Mouse (Mus musculus) adrenal gland, postnatal 10 days (tissue): ENCODE measurements at regions not wholly inside any gene's neighbourhood (a gene's known extent, or its start where the extent isn't known, plus 50 kb on each side); places are given as distances from the start of the nearest gene placed in this dataset.

Source experiments
- DNase-seq: peaks from one replicate; pipeline ENCODE4 v3.0.0; 2021; ENCODE audit warnings: mixed read lengths

DNA sequence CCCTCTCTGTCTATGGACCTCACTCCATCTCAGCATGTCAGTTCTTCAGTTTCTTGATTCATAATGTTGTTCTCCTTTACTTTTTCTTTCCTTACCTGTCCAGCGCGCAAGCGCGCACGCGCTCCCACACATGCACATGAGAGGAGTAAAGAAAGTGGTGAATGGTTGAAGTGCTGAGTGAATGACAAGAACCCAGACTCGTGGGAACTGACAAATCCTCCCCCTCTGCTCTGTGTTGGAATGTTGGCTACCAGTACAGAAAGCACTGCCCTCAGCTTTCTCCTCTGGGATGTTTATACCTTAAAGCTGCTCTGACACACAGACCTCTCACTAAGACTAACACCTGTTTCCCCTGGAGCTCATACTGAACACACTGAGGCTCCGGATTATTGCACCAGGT, 302.2 kb upstream of the Nrp1 start:
- DNase-seq, result no peak

DNA sequence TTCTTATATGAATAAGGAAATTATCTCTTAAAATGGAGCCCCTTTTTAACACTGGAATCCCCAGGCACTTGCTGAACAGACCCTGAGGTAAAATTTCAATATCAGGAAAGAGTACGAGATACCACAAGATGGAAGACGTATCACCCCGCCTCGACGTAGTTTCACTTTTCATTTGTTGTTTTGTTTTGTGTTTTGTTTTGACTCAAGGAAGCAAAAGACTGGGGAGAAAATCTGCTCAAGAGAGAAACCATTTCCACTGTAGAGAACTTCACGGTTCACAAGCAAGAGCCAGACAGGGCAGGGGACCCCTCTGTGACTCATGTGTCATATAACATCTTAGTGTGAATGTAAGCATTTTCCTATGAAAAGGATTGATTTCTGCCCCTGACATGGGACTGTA, 300.6 kb upstream of the Nrp1 start:
- no peak for DNase-seq

DNA sequence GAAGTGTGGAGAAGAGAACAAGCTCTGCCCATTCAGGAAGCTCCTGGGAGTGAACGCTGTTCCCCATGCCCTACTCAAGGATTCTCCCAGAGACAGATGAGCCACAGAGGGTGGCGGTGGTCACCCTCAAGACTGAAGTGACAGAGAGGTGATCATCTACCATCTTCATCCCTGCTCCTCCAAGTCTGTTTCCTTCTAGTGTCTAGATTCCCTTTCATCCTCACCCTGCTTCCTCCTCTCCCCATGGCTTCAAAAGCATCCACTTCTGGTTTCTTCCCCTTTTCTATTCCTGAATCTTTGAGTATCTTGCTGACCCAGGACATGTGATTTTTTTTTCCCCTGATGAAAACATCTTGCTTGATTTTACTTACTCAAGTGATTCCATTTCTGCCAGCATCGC, 298.6 kb upstream of the Nrp1 start:
- DNase-seq, result no peak

DNA sequence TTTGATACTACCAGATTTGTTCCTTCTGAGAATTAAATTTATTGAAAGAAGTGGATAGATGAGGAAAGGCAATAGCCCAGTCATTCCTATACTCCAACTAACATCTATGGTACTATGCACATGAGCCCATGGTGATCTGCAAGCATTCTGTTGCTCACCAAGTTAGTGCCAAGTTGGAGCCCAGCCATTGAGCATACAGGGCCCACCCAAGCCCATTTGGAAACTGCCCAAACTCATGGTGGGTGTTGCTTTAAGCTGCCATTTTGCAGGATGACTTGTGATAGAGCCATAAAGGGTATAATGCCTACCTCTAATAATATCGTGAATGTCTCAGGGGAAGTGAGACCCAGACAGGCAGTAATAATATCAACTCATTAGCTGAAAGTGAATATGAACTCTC, 294.2 kb upstream of the Nrp1 start:
- no peak for DNase-seq

DNA sequence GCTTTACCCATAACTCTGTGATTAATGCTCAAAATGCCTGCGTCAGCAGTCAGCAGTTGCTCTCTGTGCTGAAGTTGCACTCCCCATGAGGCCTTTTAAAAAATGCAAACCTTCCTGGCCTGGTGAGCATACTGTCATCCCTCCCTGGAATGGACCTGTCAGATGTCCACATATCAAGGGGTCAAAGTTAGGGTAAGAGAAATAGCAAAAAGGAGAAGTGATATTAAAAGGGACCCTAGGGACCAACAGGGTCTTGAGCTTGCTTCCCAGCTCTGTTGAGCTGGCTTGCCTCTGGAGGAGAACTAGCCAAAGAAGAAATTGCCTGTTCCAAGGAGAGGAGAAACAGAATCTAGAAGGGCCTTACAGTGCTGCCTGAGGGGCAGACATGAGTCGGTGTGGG, 293.3 kb upstream of the Nrp1 start:
- DNase-seq, result no peak

DNA sequence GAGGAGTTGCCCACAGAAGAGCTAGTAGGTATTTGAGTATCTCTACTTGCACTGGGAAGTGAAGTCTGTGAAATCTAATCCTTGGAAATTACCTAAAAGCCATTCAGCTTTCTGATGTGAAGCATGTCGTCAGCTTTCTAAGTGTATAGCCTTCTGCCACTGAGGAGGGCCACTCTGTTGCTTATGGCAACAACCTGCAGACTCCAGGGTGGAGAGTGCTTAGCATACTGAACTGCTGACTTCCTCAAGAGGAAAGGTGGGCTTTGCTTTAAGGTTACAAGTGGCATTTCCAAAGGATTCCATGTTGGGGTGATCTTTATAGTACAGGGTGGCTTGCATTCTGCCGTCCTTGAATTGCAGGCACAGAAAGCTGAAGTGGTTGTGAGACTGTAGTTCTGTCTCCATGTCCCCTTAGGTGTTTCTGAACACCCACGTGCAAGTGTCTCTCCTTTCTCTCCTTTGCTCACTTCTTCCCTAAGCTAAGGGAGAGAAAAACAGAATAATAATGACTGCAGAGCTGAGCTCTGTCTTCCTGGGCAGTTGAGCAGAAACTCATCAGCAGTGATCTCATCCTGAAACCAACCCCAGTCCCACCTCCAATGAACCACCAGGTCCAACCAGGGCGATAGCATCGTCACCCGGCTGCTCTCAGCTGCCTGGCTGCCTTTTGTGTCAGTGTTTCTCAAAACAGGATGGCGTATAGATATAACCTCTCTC, 292.3 kb upstream of the Nrp1 start:
- DNase-seq, result no peak

DNA sequence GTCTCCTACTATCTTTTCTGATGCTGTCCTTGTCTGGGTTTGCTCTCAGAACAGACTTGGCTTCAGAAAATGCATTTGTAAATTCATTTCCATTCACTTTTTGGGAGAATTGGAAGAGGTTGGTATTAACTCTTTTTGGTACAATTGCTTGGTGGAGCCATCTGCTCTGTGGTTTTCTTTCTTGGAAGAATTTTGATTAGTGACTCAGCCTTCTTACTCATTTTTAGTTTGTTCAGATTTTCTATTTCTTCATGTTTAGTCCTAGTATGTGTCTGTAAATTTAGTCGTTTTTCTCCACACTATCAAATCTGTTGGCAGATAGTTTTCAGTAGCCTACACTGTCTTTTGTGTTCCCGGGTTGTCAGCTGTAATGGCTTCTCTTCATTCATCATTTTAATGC, 288.7 kb upstream of the Nrp1 start:
- DNase-seq, result no peak

DNA sequence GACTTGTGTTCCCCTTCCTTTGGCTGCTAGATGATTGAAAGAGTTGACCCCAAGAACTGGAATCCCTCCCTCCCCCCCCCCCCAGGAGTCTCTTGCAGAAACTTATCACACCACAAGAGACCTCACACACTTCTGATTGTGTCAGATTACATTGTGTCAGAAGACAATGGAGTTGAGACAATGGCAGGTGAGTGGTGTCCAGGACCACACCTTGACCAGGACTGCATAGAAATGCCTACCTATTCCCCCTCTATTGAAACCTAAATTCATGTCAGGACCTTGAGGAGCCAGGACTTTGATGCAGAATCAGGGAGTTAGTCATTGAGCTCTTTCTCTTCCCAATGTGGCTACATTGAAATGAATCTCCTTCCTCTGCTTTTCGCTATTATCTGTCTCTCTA, 282.8 kb upstream of the Nrp1 start:
- DNase-seq, result no peak

DNA sequence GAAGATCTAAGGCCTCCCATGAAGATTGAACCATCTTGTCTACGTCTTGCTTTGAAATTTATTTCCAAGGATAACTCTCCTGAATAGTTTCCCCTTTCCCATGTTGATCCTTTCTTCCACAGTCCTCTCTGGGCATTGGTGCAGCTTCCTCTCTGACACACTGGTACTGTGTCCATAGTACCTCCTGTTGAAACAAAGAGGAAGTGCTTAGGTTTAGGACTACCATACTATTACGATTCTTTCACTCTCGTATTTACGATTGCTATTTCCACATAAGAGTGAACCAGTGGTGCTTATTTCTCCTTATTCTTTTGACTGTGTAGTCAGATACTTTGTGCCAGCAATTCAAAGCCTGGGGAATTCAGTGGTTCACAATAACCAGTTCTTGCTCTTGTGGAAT, 282.2 kb upstream of the Nrp1 start:
- DNase-seq, result no peak

DNA sequence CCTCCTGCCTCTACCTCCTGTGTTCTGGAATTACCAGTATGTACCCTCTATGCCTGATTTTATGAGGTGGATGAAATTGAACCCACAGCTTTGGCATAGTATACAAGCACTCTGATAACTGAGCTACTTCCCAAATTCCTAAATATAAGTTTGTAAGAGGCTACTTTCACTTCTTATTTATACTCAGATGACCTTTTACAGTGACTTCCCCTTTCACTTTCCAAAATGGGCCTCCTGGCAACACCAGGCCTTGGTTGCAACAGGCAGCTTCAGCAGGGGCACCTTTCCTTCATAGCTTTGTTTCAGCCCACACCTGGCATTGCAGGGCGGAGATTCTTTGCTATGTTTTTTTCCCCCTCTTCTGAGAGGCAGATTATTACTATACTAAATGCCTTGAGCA, 279.7 kb upstream of the Nrp1 start:
- DNase-seq, result peak; percentile 4

DNA sequence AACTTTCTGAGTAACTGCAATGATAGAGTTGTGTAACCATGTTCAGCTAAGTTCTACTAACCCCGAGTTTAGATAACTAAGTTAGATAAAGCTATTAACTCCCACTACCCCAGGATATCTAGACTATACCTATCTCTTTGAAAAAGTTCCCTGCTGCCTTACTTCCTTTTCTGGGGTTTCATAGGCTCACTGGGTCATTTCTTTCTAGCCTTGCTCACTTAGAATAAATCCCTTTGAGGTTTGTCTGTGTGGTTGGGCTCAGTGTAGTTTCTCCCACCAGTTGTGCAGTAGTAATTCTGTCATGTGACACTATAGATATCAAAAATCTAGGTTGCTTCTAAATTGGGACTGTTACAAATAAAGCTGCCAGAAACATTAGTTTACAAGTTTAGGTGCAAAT, 272.6 kb upstream of the Nrp1 start:
- DNase-seq, result no peak

DNA sequence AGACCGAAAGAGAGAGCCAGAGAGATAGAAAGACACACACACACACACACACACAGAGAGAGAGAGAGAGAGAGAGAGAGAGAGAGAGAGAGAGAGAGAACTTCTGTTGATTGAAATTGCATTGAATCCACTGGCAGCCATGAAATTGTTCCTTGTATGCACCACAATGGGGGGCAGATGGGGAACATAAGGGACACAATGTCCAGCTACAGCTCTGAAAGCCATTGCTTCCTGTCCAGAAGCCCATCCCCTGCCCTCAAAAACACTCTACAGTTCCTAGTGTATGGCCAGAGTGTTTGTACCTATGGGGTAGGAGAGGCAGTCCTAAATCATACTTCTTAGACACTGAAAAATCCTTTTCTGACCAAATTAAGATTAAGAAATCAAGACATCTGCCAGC, 270.9 kb upstream of the Nrp1 start:
- DNase-seq, result no peak

DNA sequence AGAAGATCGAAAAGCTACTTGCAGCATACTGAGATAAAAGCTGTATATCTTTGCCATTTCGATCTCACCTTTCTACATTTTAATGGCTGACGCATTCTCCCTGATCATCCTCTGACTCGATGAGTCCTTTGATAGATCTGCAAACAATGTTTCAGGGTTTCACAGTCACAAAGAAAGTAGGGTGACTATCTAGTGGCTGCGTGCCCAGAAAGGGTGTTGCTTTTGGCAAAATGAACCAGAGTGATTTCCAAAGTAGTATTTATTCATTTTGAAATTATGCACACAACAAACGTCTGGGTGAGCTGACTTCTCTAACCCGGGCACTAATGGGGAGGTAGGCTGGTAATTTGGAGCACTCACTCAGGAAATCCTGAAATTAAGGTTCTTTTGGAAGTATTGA, 265.6 kb upstream of the Nrp1 start:
- DNase-seq, result peak; percentile 60

DNA sequence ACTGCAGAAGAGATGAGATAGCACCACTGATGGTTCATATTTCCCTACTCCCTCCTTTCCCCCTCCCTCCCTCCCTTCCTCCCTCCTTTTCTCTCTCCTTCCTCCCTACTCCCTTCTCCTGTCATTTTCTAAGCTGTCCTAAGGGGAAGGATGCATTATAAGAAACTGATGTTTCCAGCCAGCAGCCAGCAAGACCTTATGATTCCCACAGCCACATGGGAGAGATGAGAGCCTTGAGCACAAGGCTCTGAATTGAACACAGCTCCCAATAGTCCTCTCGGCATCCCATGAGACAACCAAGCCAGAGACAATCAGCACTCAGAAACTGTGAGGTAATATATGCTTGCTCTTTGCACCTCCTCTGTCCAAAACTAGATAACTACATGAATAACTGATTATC, 263.0 kb upstream of the Nrp1 start:
- DNase-seq, result no peak

DNA sequence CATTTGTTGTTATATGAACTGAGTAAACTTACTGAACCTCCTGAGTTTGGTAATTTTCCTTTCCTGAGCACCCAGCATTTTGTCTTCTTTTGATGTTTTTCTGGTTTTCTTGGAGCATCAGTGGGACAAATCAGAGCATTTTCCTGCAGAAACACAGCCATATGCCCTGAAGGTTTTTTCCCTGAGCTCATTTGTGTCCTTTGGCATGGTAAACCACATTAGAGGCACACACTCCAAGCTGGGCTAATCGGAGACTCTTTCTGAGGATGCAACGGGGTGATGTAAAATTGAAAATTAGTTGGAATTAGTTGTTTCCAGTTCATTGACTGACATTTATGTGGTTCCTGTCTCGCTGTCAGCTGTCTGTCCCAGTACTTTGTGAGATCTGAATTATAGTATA, 260.8 kb upstream of the Nrp1 start:
- no peak for DNase-seq

DNA sequence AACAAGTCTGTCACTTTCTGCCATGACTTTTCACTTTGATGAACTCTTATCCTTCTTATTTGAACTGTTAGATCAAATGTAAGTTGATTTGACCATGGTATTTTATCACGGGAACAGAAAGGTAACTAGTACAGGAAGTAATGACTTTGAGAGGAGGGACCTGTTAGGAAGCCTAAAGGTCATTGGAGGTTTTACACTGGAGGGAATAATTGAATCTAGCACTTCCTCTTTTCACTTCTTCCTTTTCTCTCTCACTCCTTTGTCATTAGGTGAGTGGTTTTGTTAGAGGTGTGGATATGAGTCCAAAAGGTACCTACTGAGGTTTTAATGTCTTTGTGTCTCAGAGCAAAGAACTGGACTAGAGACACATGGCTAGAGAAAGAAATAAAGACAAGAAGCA, 255.0 kb upstream of the Nrp1 start:
- DNase-seq, result no peak

DNA sequence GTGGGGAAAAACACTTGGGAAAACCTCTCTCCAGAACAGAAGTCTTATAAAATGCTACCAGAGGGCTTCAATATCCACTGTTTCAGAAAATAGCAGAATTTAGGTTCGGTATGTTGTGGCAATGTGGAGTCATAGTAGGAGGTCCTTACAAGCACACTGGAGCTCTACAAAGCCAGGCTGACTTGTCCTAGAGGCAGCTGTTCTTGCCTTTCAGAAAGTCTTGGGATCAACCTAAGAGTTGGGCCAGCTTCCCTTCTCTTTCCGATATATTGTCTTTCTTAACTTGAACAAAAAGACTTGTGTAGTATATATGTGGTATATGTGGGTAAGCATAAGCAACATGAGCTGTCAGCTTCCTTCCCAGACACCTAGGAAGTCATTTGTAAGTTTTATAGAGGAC, 251.8 kb upstream of the Nrp1 start:
- no peak for DNase-seq

DNA sequence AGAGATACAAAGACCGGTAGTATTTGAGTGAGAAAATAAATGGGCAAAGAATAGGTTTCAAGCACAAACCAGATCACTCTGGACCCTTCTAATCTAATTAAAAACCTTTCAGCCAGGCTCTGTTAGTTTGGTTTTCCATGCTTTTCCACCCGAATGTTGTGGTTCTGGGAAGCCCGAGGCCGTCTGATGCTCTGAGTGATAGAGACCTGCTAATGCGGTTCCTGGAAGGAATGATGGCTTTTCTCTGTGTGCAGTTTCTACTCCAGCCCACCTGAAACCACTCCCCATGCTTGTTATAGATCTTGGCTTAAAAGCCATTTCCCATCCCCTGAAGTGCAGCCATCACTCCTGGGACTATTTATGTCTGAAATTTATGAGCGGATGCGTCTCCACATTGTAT, 251.4 kb upstream of the Nrp1 start:
- no peak for DNase-seq

DNA sequence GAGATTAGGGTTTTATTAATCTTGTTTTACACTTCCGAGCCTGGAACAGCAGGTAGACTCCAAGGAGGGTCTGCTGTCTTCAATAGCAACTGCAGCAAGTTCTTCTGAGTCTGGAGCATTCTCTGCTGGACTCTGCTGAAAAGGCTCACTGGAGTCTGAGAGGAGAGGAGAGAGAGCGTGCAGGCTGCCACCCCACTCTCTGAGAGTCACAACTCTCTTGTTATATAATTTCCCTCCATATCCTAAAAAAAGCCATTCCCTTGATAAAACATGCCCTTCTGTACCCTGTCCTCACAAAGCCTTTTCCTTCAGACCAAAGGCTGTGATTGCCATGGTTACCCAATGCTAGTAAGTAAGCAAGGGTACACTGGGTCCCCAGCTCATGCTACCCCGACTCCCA, 249.4 kb upstream of the Nrp1 start:
- no peak for DNase-seq

DNA sequence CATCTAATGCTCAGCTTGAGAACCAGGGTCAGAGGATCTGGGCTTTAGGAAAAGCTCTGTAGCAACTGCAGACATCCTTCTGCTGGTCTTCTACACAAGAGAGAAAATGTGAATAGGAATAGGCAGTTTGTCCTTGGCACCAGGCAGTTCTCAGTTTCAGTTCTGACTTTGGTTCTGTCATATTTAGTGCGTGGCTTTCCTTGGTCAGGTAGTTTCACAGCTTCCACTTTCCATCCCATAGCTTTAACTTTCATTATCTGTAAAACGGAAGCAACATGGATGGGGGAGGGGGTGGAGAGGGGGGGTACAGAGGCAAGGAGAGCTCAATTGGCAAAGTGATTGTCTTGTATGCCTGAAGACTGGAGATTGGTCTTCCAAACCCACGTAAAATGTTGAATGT, 247.3 kb upstream of the Nrp1 start:
- DNase-seq, result no peak

DNA sequence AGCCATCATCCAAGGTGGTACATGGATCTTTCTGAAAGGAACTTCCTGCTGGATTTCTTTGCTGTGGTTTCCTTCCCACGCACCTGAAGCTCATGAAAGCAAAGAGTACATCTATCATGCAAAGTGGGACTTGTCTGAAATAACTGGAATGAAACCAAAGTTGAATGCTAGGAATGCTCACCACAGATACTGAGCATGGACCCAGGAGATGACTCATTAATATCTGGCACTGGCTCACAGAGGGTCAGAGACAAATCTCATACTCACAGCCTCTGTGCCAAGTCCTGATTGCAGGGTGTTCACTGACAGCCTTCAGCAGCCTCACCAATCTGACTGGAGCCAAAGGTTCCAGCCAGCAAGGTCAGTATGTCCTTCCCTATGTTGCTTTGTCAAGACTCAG, 245.3 kb upstream of the Nrp1 start:
- peak; percentile 61 for DNase-seq

DNA sequence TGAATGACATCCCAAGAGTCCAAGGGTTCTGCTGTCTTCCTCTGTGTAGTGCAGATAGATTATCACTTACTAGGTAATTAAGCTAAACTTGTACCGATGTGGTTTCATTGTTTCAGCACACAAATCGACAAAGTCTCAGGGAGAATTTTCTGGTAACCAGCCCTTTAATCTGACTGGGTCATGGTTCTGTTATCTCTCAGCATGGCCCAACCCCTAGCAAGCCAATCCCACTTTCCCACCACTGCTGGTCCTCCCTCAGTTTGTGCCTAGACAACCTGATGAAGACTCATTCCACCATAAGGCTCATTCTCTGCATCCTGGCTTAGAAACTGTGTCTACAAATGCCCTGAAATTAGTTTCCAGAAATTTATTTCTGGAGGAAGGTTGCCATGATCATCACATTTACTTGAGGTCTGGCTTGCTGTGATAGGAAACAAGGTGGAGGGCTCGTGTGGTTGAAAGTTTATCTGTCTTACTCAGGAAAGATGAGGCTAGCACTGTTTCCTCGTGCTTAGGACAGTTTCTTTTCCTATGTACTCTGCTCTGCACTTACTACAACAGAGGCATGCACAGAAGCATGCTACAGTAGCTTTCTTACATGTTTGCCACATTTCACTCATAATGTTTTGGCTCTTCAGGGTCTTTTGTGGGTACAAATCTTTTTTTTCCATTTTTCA, 217.0 kb upstream of the Nrp1 start:
- DNase-seq, result no peak

DNA sequence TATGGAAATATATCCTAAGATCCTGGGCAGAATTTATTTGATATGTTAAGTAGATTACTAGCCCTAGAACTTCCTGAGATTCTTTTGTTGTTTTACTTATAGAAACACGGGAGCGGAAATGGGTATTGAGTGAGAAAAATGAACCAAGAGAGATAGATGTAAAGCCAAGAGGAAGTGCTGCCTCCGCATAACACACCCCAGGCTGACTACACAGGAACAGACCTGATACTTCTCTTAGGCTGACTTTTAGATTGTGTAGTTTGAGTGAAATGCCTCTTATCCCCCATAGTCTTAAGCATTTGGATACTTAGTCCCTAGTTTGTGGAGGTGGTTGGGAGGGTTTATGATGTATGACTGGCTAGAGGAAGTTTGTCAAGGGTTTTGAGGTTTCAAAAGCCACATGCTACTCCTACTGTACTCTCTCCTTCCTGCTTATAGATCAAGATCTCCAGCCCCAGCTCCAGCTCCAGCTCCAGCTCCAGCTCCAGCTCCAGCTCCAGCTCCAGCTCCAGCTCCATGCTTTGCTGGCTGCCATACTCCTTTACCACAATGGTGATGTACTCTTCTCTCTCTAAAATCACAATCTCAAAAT, 210.0 kb upstream of the Nrp1 start:
- no peak for DNase-seq

DNA sequence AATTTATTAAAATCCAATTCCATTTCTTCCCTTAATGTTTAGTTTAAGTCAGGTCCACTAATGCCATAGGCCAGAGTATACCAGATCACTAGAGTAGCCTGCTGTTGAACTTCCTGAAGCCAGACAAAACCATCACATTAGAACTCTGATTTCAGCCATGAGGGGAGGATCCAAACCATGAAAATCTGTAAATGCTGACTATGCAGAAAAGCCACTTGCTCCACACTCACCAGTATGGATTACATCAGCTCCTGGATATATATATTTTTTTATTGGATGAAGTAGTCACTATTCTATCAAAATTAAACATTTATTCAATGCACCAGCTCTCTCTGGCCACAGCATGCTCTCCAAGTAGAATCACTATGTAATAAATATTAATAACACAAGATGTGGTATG, 202.8 kb upstream of the Nrp1 start:
- DNase-seq, result no peak
